Mouse (Mus musculus) urinary bladder, adult 18-20 months (tissue): ENCODE results near the gene Glrx3.
"Not testable (repeated sequence)": the region's sequence is repeated elsewhere in the genome, so short reads cannot be mapped to it uniquely, and the experiment has no call there.

ENCODE experiments used
- DNase-seq, 2 experiments: peaks; one replicate each; pipeline ENCODE4 v3.0.0; 2022; ENCODE audit warnings: low spot score in 2 of 2, mixed read lengths in 2 of 2

Gene Glrx3

GRCm38 (mm10) chr7:137437440-137438178, at the start of gene Glrx3:
Glrx3 (plus strand) TSS chr7:137437614.
- peak; percentile 97 to 99 for DNase-seq

- no peak for DNase-seq
Observed at GRCm38 (mm10) chr7:137387863-137388262, 49.6 kb upstream of the Glrx3 start.

DNA sequence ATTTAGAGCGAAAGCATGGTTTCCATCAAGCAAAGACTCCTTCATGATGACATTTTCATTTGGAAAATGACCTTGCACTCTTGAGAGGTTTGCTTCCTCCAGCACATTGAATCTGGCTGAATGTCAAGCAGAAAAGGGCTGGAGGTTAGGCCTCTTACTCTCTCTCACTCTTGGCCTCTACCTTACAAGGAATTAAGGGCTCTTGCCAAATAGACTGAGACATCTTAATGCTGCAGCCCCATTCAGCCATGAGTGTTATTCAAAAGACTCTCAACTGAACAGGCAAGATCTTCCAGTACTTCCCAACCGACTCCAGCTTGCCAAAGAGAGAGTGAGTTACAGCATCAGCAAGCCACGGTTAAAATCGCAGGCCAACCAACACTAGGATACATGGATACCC, 42.0 kb upstream of the Glrx3 start:
- no peak for DNase-seq

GRCm38 (mm10) chr7:137397361-137397910, 40.0 kb upstream of the Glrx3 start:
- DNase-seq = no peak

- DNase-seq = no peak
Observed at GRCm38 (mm10) chr7:137398973-137399372, 38.4 kb upstream of the Glrx3 start.

GRCm38 (mm10) chr7:137404146-137404545, 33.3 kb upstream of the Glrx3 start:
- no peak for DNase-seq

DNA sequence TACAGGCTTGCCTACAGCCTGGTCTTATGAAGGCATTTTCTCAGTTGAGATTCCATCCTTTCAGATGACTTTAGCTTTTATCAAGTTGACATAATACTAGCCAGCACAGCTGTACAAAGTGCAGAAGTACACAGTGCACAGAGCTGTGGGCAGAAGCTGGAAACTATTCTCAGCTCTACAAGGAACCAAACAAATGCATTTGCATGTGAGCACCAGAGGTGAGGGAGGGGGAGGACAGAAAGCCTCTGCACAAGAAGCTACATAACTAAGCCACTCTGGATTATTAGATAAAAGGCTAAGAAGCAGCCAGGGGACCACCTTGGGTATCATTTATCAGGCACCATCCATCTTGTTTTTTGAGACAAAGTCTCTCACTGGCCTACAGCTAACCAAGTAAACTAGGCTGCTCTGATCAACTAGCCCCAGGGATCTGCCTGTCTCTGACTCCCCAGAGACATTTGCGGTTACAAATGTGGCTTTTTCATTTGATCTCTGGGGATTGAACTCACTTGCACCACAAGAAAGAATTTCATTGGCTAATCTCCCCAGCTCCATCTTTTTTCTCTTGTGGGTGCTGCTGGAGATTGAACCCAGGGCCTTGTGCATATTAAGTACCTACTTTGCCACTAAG, 29.9 kb upstream of the Glrx3 start:
- DNase-seq = no peak

GRCm38 (mm10) chr7:137410337-137411197, 26.8 kb upstream of the Glrx3 start, which contains the start of gene 9430038I01Rik:
9430038I01Rik (minus strand) TSS chr7:137410762.
- DNase-seq = peak; percentile 94 to 98

- DNase-seq = no peak
Observed at GRCm38 (mm10) chr7:137414710-137415109, 22.7 kb upstream of the Glrx3 start.

- no peak for DNase-seq
Observed at GRCm38 (mm10) chr7:137420550-137420949, 16.9 kb upstream of the Glrx3 start.

DNA sequence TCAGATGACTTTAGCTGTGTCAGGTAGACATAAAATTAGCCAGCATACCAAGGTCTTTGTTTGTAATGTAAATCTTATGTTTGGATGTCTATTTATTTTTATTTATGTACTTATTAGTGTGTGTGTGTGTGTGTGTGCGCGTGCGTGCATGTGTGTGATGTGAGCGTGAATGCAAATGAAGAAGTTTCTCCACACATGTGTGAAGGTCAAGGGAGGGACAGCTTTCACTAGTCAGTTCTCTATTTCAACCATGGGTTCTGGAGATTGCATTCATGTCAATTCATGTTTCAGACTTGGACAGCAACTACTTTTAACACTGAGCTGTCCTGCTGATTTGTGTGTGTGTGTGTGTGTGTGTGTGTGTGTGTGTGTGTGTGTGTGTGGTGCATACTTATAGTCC, 16.2 kb upstream of the Glrx3 start:
- DNase-seq = no peak

- DNase-seq = no peak
Observed at GRCm38 (mm10) chr7:137426693-137427092, 10.7 kb upstream of the Glrx3 start.

- no peak for DNase-seq
Observed at GRCm38 (mm10) chr7:137431769-137432603, 5.4 kb upstream of the Glrx3 start.

DNA sequence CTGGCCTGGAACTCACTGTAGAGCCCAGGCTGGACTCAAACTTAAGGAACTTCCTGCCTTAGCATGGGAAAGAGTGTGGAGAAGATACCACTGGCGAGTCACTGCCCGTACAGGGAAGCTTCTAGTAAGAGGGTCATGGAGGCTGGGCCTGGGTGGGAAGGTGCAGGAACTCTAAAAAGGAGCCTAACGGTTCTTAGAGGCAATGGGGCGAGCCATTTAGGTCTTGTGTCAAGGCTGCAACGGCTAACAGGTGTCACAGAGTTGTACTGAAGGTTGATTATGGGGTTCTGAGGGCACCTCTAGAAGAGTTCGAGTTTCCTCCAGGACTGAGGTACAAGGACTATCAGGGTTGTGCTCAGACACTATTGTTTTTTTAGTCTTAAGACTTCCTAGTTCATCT, 513 bp upstream of the Glrx3 start:
- no peak for DNase-seq

DNA sequence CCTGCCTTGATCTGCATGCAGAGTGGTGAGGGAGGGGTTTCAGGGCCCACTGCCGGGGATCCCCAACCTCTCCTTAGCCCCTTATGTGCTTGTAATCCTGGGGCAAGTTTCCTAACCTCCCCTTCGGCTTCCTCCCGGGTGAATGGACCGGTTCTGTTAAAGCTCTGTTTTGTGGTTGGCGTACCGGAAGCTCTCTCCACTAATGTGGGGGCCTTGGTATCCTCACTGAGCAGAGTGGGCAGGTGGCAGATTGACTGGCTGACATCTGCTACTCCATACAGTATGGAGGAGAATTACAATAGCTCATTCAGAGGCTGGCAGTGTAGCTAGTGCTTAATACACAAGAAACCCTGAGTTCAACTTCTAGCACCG, 751 bp downstream of the Glrx3 start:
- DNase-seq = no peak

DNA sequence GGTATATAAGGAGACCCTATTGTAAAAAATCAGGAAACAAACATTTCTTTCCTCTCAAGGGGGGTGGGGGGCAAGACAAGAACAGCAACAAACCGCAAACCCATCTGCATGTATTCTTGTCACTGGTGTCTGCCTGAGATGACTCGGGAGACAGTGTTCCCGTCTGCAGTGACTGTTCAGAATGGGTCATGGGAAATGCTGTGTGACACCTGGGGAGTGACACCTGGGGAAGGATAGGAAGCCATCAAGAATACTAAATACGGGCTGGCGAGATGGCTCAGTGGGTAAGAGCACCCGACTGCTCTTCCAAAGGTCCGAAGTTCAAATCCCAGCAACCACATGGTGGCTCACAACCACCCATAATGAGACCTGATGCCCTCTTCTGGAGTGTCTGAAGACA, 1.5 kb downstream of the Glrx3 start:
- not testable (repeated sequence) for DNase-seq

DNA sequence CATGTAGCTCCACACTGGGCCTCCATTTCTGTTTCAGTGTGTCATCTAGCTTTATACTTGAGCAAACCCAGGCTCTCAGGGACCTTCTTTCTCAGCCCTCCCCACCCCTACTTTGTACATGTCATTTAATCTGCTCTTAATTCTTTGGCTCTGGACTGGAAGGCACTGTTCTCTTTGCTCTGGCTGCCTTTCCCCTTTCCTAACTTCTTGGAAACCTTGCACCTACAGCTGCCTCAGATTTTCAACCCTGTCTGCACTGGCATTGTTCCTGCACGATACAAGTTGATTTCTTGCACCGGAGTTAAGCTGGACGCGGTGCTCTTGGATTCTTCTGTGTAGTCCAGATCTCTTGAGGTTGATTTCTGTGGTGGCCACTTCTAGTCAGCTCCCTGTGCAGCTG, 5.5 kb downstream of the Glrx3 start:
- DNase-seq = no peak

DNA sequence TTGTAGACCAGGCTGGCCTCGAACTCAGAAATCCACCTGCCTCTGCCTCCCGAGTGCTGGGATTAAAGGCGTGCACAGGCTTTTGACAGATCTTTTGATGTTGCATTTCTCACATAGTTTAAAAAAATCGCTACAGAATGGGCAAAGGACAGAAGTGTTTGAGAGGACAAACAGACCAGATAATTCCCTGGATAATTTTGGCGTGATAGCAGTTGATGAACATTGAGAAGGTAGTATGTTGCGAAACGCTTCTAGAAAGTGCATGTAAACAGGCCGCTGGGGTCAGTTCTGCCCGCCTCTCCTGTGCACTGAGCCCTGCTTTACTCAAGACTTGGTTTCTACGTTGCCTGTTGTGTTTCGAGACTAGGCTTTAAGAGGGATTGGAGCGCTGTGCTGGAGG, 7.9 kb downstream of the Glrx3 start:
- DNase-seq = no peak

GRCm38 (mm10) chr7:137461396-137461795, 24.0 kb downstream of the Glrx3 start:
- DNase-seq = no peak

GRCm38 (mm10) chr7:137468174-137468573, 30.8 kb downstream of the Glrx3 start:
- no peak for DNase-seq

GRCm38 (mm10) chr7:137471431-137472120, 34.2 kb downstream of the Glrx3 start:
- DNase-seq = no peak
